Mouse (Mus musculus) C2C12 (cell line): Measurements from ENCODE around the gene Hltf.

ENCODE experiments used
- CTCF ChIP-seq: IDR thresholded peaks from one replicate; pipeline ENCODE4 v1.5.1; 2011; ENCODE audit not compliant: control insufficient read depth, insufficient read depth, insufficient read length
- MYOG ChIP-seq: IDR thresholded peaks from one replicate; pipeline ENCODE4 v1.6.1; 2011; ENCODE audit not compliant: control insufficient read depth, insufficient read length; ENCODE audit errors: extremely low read depth
- USF1 ChIP-seq: IDR thresholded peaks from one replicate; pipeline ENCODE4 v1.6.1; 2011; ENCODE audit warnings: low read depth, mild to moderate bottlenecking, control low read depth, moderate library complexity

- no peak for TF ChIP-seq CTCF
- TF ChIP-seq USF1, result no peak
- TF ChIP-seq MYOG, result no peak
These were observed 92.9 kb downstream of the Hltf start for GRCm38 (mm10) chr3:20150511-20150910.
